Mouse (Mus musculus): ENCODE results near the gene Gck. TPM values are rescaled to one million over a fixed set of nuclear protein-coding genes. Genes with fewer than 3 reads are reported as not detected.

Gene Gck
- polyA plus RNA-seq, 1 experiment, result 0.42 TPM

DNA sequence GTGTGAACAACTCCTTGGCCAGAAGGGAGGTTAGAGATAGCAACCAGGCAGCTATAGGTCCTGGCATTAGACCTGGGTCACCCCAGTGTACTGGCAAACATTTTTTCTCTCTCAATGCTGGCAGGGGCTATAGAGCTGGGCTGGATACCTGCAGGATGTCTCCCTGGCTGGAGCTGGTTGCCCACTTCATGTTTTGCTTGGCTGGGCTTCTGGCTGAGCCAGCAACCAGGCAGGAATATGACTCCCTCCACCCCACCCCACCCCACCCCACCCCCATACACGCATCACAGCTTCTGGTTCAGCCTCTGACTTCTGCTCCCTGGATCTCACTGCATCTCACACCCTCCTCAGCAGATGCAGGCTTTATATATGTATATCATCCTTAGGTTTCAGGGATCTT lies 97.6 kb downstream of the Gck start:
- WGBS, result 28% methylated on average over 1 of the region's 1 CpGs
- DNase-seq (ENCODE audit: low read depth, low spot score), result no peak

DNA sequence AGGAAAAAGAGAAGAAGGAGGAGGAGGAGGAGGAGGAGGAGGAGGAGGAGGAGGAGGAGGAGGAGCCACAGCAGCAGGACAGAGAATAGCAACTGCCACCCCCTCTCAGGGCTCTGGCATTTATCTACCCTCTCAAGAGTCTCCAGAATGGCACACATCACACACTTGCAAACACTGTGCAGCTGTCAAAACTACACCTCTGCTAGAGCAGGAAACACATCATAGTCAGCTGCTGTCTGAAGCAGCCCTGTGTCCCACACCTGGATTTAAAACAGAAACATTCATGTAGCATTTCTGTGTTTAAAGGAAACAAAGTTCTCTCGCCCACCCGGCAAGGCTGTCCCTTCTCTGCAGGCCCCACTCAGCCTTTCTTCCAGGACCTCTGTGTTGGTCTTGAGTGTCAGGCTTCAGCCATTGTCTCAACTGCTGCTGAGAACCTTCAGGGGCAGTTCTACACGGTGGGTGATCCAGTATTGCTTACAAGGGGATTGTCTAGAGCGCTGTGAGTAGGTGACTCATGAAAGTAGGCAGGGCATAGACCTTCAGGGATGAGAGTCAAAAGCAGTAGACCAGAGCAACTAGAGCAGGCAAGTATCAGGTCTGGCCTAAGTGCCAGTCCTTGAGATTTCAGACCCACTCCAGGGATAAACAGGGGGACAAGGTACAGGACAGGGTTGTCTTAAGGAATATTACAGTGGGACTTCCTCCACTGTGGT lies 98.7 kb downstream of the Gck start:
- 52% methylated on average over 4 of the region's 4 CpGs for WGBS
- no peak for DNase-seq (ENCODE audit: low read depth, low spot score)

Other genes with a start within 250 kb of the Gck start
- 150 and 188 TPM in 2 replicates for gene Mrps24, start 234.4 kb downstream of the Gck start, polyA plus RNA-seq (2012; rRNA removed)
- 26.0 and 34.9 TPM in 2 replicates for gene Urgcp, start 187.7 kb downstream of the Gck start, polyA plus RNA-seq (2012; rRNA removed)
- 122 and 136 TPM in 2 replicates for gene Dbnl, start 161.6 kb downstream of the Gck start, polyA plus RNA-seq (2012; rRNA removed)
- gene Pgam2, start 146.3 kb downstream of the Gck start, polyA plus RNA-seq (2012; rRNA removed), result 0.91 and 1.3 TPM in 2 replicates
- gene Polm, start 112.1 kb downstream of the Gck start, polyA plus RNA-seq (2012; rRNA removed), result 30.8 and 41.7 TPM in 2 replicates
- 16.2 and 22.5 TPM in 2 replicates for gene Aebp1, start 88.1 kb downstream of the Gck start, polyA plus RNA-seq (2012; rRNA removed)
- 153 and 179 TPM in 2 replicates for gene Pold2, start 71.8 kb downstream of the Gck start, polyA plus RNA-seq (2012; rRNA removed)
- gene Myl7, start 51.3 kb downstream of the Gck start, polyA plus RNA-seq (2012; rRNA removed), result 17.3 and 23.4 TPM in 2 replicates
- 85.2 and 96.1 TPM in 2 replicates for gene Ykt6, start 5.6 kb upstream of the Gck start, polyA plus RNA-seq (2012; rRNA removed)
- 2.2 and 5.0 TPM in 2 replicates for gene Camk2b, start 116.3 kb upstream of the Gck start, polyA plus RNA-seq (2012; rRNA removed)
- 0.07 and 0.34 TPM in 2 replicates for gene A730071L15Rik, start 249.9 kb upstream of the Gck start, polyA plus RNA-seq (2012; rRNA removed)